Mouse (Mus musculus): ENCODE measurements at regions not wholly inside any gene's neighbourhood (a gene's known extent, or its start where the extent isn't known, plus 50 kb on each side); places are given as distances from the start of the nearest gene placed in this dataset.

- no peak for TF ChIP-seq USF1 (IDR thresholded peaks at IDR 0.05; ENCODE audit: low read depth)
- no peak for TF ChIP-seq POLR2A (IDR thresholded peaks at IDR 0.05; ENCODE audit: insufficient read length, low read depth)
- TF ChIP-seq MAX (IDR thresholded peaks at IDR 0.05; ENCODE audit: low read depth): no peak
- TF ChIP-seq MYOG (IDR thresholded peaks at IDR 0.05; ENCODE audit: control insufficient read depth in 1 of 3, insufficient read depth in 1 of 3, insufficient read length in 2 of 3, low read depth in 2 of 3): no peak
- no peak for TF ChIP-seq E2F4 (IDR thresholded peaks at IDR 0.05; ENCODE audit: insufficient read depth)
- TF ChIP-seq POLR2AphosphoS2 (IDR thresholded peaks at IDR 0.05; ENCODE audit: insufficient read length, low read depth): no peak
- TF ChIP-seq TCF12 (IDR thresholded peaks at IDR 0.05; ENCODE audit: insufficient read depth, poor library complexity, severe bottlenecking): no peak
- TF ChIP-seq TCF3 (IDR thresholded peaks at IDR 0.05; ENCODE audit: insufficient read length, low read depth): no peak
- no peak for TF ChIP-seq REST (IDR thresholded peaks at IDR 0.05; ENCODE audit: insufficient read depth, insufficient read length)
- no peak for TF ChIP-seq CEBPB (IDR thresholded peaks at IDR 0.05; ENCODE audit: insufficient read depth, poor library complexity, severe bottlenecking)
- TF ChIP-seq MYOD1 (IDR thresholded peaks at IDR 0.05; ENCODE audit: control insufficient read depth in 1 of 3, insufficient read length in 2 of 3, low read depth in 2 of 3): no peak
These were observed 629.4 kb upstream of the Fam92a start for GRCm38 (mm10) chr4:12801186-12801585.
